Mouse (Mus musculus) liver, adult 10 weeks (tissue): ENCODE data around the gene Coq10b. TPM values are rescaled to one million over a fixed set of nuclear protein-coding genes. Genes with fewer than 3 reads are reported as not detected.

Experiments
- polyA plus RNA-seq: library from polyadenylated mRNA; stranded (reverse); fragments of 350-450 nt; fragmentation: Illumina TruSeq; extraction: RNeasy Lipid Tissue Mini Kit (QIAGEN cat#74804); gene quantifications from one replicate; pipeline ENCODE4 v1.2.3, GENCODE M21; 2014; ENCODE audit warnings: low read depth, low replicate concordance

Coq10b gene
- polyA plus RNA-seq: 53.2 TPM

GRCm38 (mm10) chr1:55052355-55052953 lies at the start of gene Coq10b:
Gene Coq10b (plus strand): TSS chr1:55052770.

GRCm38 (mm10) chr1:55027253-55027801 lies 25.2 kb upstream of the Coq10b start, which contains the start of gene Sf3b1:
Gene Sf3b1 (minus strand): TSS chr1:55027481.

GRCm38 (mm10) chr1:55087932-55088610 lies 35.5 kb downstream of the Coq10b start, which contains the start of the genes Hspe1 and Hspd1:
Gene Hspe1 (plus strand): TSS chr1:55088132.
Gene Hspd1 (minus strand): TSS chr1:55088243.

Other genes starting within 250 kb of the Coq10b start
- 6.6 TPM for gene Ankrd44, start 126.4 kb upstream of the Coq10b start, polyA plus RNA-seq
- gene Sf3b1, start 25.3 kb upstream of the Coq10b start, polyA plus RNA-seq: 99.0 TPM
- 481 TPM for gene Hspe1, start 35.4 kb downstream of the Coq10b start, polyA plus RNA-seq
- 811 TPM for gene Hspd1, start 35.5 kb downstream of the Coq10b start, polyA plus RNA-seq
- 74.7 TPM for gene Mob4, start 78.5 kb downstream of the Coq10b start, polyA plus RNA-seq
- 0.24 TPM for gene Rftn2, start 174.0 kb downstream of the Coq10b start, polyA plus RNA-seq
- 1.2 TPM for gene Mars2, start 184.4 kb downstream of the Coq10b start, polyA plus RNA-seq